Mouse (Mus musculus) lung, embryonic 14.5 days (tissue): ENCODE measurements around the gene Lrrn4. TPM values are rescaled to one million over a fixed set of nuclear protein-coding genes. Genes with fewer than 3 reads are reported as not detected.

ENCODE experiments used
- ATAC-seq: fragments of 200-750 bp; cut with Nextera tagmentation; 2 replicates; pipeline ENCODE4 v1.8.0; 2017; ENCODE audit warnings: mild to moderate bottlenecking, moderate TSS enrichment, moderate library complexity; ENCODE audit not compliant: insufficient read depth
- DNase-seq: peaks from one replicate; pipeline ENCODE4 v3.0.0-alpha.2; 2015
- H3K27ac ChIP-seq: fragments of 300-500 bp; sonication (generic); 2 replicates; pipeline ENCODE4 v1.5.1; 2014; ENCODE audit warnings: low read depth, mild to moderate bottlenecking, moderate library complexity
- H3K27me3 ChIP-seq: fragments of 300-500 bp; sonication (generic); 2 replicates; pipeline ENCODE4 v1.6.1; 2014; ENCODE audit warnings: low read length, control low read depth; ENCODE audit not compliant: insufficient read depth
- H3K36me3 ChIP-seq: fragments of 300-500 bp; sonication (generic); 2 replicates; pipeline ENCODE4 v1.6.1; 2014; ENCODE audit warnings: control low read depth; ENCODE audit not compliant: insufficient read depth
- H3K4me1 ChIP-seq: fragments of 300-500 bp; sonication (generic); 2 replicates; pipeline ENCODE4 v1.6.1; 2014; ENCODE audit warnings: antibody characterized with exemption, control low read depth; ENCODE audit not compliant: insufficient read depth
- H3K4me2 ChIP-seq: fragments of 300-500 bp; sonication (generic); 2 replicates; pipeline ENCODE4 v1.6.1; 2014; ENCODE audit warnings: mild to moderate bottlenecking
- H3K4me3 ChIP-seq: fragments of 300-500 bp; sonication (generic); 2 replicates; pipeline ENCODE4 v1.5.1; 2014; ENCODE audit warnings: low read depth, low read length
- H3K9ac ChIP-seq: fragments of 300-500 bp; sonication (generic); 2 replicates; pipeline ENCODE4 v1.6.1; 2014
- H3K9me3 ChIP-seq: fragments of 300-500 bp; sonication (generic); 2 replicates; pipeline ENCODE4 v1.6.1; 2016; ENCODE audit warnings: low read depth, low read length, control low read depth
- CTCF ChIP-seq: IDR thresholded peaks from 2 replicates; pipeline ENCODE4 v1.5.1; 2016; ENCODE audit warnings: antibody characterized with exemption, low read depth
- WGBS: fragments of 180-500 bp; shearing (Covaris S2); extraction: QIAGEN DNeasy Blood & Tissue Kit; methylation state at CpG from one replicate; pipeline ENCODE4 v1.1.7; 2014; 5-methylcytosine and 5-hydroxymethylcytosine counted together
- polyA plus RNA-seq: library from polyadenylated mRNA; unstranded; fragments of >200 nt; fragmentation: Nextera tagmentation; extraction: Ambion mirVana; gene quantifications from 2 replicates; pipeline ENCODE4 v1.2.1, GENCODE M21; 2014

The Lrrn4 gene
- polyA plus RNA-seq, 1 experiment from 2014 or later, result 4.7 TPM

GRCm38 (mm10) chr2:132870286-132870685 lies 10.4 kb downstream of the Lrrn4 start:
- Histone ChIP-seq H3K4me3 (no peak overlapping the region), H3K9ac (no peak overlapping the region), H3K27ac (no peak overlapping the region), H3K9me3 (no peaks in the 10 kb centered on the region), H3K4me1 (no peaks in the 10 kb centered on the region), H3K27me3 (no peaks in the 10 kb centered on the region), H3K4me2 (no peak overlapping the region), H3K36me3 (peaks cover 20% of the 10 kb centered on the region; the same call in 1 of the 2 replicates)
- DNase-seq (no peak), ATAC-seq (no peak)
- no peak for TF ChIP-seq CTCF
- 61% methylated on average over 4 of the region's 4 CpGs for WGBS

DNA sequence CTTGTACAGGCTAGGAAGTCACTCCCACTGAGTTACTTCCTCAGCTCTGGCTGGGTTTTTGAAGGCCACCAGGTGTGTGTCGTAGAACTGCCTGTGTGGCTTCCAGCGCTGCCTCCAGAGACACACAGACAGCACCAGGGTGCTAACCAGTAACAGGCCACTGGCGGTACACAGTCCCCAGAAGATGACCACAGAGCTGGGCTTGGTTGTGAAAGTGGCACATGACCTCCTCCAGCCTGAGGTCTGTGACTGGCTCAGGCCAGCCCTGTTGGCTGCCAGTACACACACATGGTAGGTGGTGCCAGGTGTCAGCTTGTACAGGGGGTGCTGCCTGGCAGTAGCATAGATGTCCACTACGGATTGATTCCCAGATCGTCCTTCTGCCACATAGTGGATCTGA lies 11.0 kb downstream of the Lrrn4 start:
- Histone ChIP-seq H3K27ac (no peak overlapping the region), H3K4me1 (no peaks in the 10 kb centered on the region), H3K27me3 (no peaks in the 10 kb centered on the region), H3K4me2 (no peak overlapping the region), H3K36me3 (peaks cover 23% of the 10 kb centered on the region; the same call in 1 of the 2 replicates), H3K9me3 (no peaks in the 10 kb centered on the region), H3K4me3 (no peak overlapping the region), H3K9ac (no peak overlapping the region)
- DNase-seq (no peak), ATAC-seq (no peak)
- 84% methylated on average over 5 of the region's 5 CpGs for WGBS
- TF ChIP-seq CTCF, result no peak

GRCm38 (mm10) chr2:132867521-132867920 lies 13.2 kb downstream of the Lrrn4 start:
- no peak for DNase-seq
- Histone ChIP-seq H3K9me3 (no peaks in the 10 kb centered on the region), H3K27ac (no peak overlapping the region), H3K4me2 (no peak overlapping the region), H3K4me1 (no peaks in the 10 kb centered on the region), H3K27me3 (no peaks in the 10 kb centered on the region), H3K9ac (no peak overlapping the region), H3K4me3 (no peak overlapping the region), H3K36me3 (peaks cover 25% of the 10 kb centered on the region; the same call in 1 of the 2 replicates)
- TF ChIP-seq CTCF, result no peak
- WGBS, result 58% methylated on average over 5 of the region's 5 CpGs
- no peak for ATAC-seq

DNA sequence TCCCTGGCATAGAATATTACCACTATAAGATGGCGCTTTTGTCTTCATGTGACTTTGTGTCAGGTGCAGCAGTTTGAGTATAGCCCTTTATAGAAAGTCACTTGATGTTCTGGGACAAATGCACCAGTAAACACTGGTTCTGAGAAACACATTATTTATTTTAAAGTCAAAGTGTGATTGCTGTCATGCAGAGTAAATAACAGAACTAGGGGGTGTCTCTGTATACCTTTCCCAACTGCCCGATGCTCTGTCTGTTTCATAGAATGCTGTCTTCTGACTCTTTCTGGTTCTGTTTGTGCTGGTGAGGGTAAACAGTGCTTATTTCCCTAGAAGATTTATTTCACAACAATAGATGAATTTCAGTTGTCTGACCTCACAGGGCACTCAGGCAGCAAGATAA lies 17.4 kb downstream of the Lrrn4 start:
- WGBS, result 88% methylated on average over 2 of the region's 2 CpGs
- H3K36me3 ChIP-seq, result peaks cover 25% of the 10 kb centered on the region; the same call in 1 of the 2 replicates
- no peaks in the 10 kb centered on the region for H3K27me3 ChIP-seq
- H3K27ac ChIP-seq, result no peak overlapping the region
- H3K9me3 ChIP-seq, result no peaks in the 10 kb centered on the region
- no peaks in the 10 kb centered on the region for H3K4me1 ChIP-seq
- no peak for TF ChIP-seq CTCF
- DNase-seq, result no peak
- H3K9ac ChIP-seq, result no peak overlapping the region
- no peak overlapping the region for H3K4me3 ChIP-seq
- ATAC-seq, result no peak
- no peak overlapping the region for H3K4me2 ChIP-seq

DNA sequence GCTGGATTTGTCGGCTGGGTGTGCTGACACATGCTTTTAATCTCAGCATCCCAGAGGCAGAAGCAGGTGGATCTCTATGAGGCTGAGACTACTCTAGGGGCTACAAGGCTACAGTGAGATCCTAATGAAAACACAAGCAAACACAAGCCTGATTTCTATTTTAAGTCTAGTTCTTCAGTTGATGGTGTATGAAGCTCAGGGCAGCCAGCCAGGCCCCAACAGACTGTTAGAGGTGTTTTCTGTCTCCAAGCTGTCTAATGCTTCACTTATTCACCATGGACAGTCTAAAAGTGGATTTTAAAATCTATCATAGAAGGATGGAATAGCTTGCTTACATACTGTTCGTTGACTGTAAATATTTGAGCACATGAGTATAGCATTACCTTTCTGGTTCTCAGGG lies 19.2 kb downstream of the Lrrn4 start:
- Histone ChIP-seq H3K4me3 (no peak overlapping the region), H3K9ac (no peak overlapping the region), H3K27ac (no peak overlapping the region), H3K4me2 (no peak overlapping the region), H3K4me1 (no peaks in the 10 kb centered on the region), H3K27me3 (no peaks in the 10 kb centered on the region), H3K36me3 (peaks cover 14% of the 10 kb centered on the region; the same call in 1 of the 2 replicates), H3K9me3 (no peaks in the 10 kb centered on the region)
- no peak for ATAC-seq
- WGBS, result 81% methylated on average over 2 of the region's 2 CpGs
- no peak for TF ChIP-seq CTCF
- no peak for DNase-seq

DNA sequence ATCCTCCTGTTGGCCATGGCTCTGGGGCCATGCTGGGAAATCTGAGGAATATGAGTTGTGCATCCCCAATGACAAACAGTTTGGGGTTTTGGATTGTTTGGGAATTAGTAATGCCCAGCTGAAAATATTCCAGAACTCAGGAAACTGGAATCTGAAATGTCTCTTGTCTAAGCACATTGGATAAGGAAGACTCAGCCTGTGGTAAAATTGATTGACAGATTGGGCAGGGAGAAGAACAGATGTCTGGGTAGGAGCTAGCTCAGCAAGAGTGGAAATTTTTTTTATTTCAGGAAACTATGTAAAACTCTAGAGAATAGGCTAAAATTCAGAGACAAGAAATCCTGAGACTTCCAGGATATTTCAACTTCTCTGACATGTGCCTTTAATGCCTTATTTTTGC lies 20.3 kb downstream of the Lrrn4 start:
- Histone ChIP-seq H3K27me3 (no peaks in the 10 kb centered on the region), H3K27ac (no peak overlapping the region), H3K4me1 (no peaks in the 10 kb centered on the region), H3K4me3 (no peak overlapping the region), H3K9ac (no peak overlapping the region), H3K9me3 (no peaks in the 10 kb centered on the region), H3K4me2 (no peak overlapping the region), H3K36me3 (peaks cover 7% of the 10 kb centered on the region; the same call in 1 of the 2 replicates)
- no peak for DNase-seq
- no peak for TF ChIP-seq CTCF
- no peak for ATAC-seq

- no peak overlapping the region for H3K4me3 ChIP-seq
- DNase-seq (no peak), ATAC-seq (no peak)
- no peaks in the 10 kb centered on the region for H3K27me3 ChIP-seq
- no peak overlapping the region for H3K9ac ChIP-seq
- TF ChIP-seq CTCF, result no peak
- no peak overlapping the region for H3K27ac ChIP-seq
- WGBS, result 64% methylated on average over 5 of the region's 5 CpGs
- H3K36me3 ChIP-seq, result 0 out of 2 replicates have a peak, but pooled peaks cover 8% of the 10 kb centered on the region
- no peaks in the 10 kb centered on the region for H3K4me1 ChIP-seq
- H3K9me3 ChIP-seq, result no peaks in the 10 kb centered on the region
- no peak overlapping the region for H3K4me2 ChIP-seq
These were observed 24.4 kb downstream of the Lrrn4 start for GRCm38 (mm10) chr2:132856333-132856732.

- DNase-seq (no peak), ATAC-seq (no peak)
- no peak overlapping the region for H3K9ac ChIP-seq
- no peak for TF ChIP-seq CTCF
- no peak overlapping the region for H3K27ac ChIP-seq
- no peak overlapping the region for H3K4me2 ChIP-seq
- peaks cover 20% of the 10 kb centered on the region; the same call in 1 of the 2 replicates for H3K36me3 ChIP-seq
- no peaks in the 10 kb centered on the region for H3K27me3 ChIP-seq
- no peak overlapping the region for H3K4me3 ChIP-seq
- no peaks in the 10 kb centered on the region for H3K4me1 ChIP-seq
- 87% methylated on average over 1 of the region's 1 CpGs for WGBS
- H3K9me3 ChIP-seq, result no peaks in the 10 kb centered on the region
These were observed 27.6 kb downstream of the Lrrn4 start for GRCm38 (mm10) chr2:132853051-132853450.
